Mouse (Mus musculus) ES-Bruce4 (cell line): ENCODE results near the gene Phactr4. TPM values are rescaled to one million over a fixed set of nuclear protein-coding genes. Genes with fewer than 3 reads are reported as not detected.

Experiments used
- H3K27ac ChIP-seq: 2 replicates; pipeline ENCODE4 v1.5.1; 2012; ENCODE audit warnings: low read length, inconsistent platforms; ENCODE audit not compliant: insufficient read depth
- H3K27me3 ChIP-seq: 2 replicates; pipeline ENCODE4 v1.6.1; 2012; ENCODE audit warnings: mild to moderate bottlenecking, low read length, inconsistent platforms; ENCODE audit not compliant: control insufficient read depth, poor library complexity, insufficient read depth, severe bottlenecking
- H3K36me3 ChIP-seq: 2 replicates; pipeline ENCODE4 v1.6.1; 2012; ENCODE audit warnings: inconsistent platforms, mild to moderate bottlenecking, low read length, moderate library complexity; ENCODE audit not compliant: control insufficient read depth, poor library complexity, insufficient read depth, severe bottlenecking
- H3K4me1 ChIP-seq: one replicate; pipeline ENCODE4 v1.8.1; 2011; ENCODE audit warnings: low read length; ENCODE audit not compliant: control insufficient read depth, insufficient read depth
- H3K4me3 ChIP-seq: 2 replicates; pipeline ENCODE4 v1.5.1; 2011; ENCODE audit warnings: low read depth, mild to moderate bottlenecking, low read length
- H3K9ac ChIP-seq: 2 replicates; pipeline ENCODE4 v1.6.1; 2012; ENCODE audit warnings: low read depth, mild to moderate bottlenecking, inconsistent platforms; ENCODE audit not compliant: poor library complexity, severe bottlenecking
- H3K9me3 ChIP-seq: replicated peaks from 2 replicates; pipeline ENCODE4 v1.6.1; 2012; ENCODE audit warnings: mild to moderate bottlenecking, low read length, inconsistent platforms; ENCODE audit not compliant: control insufficient read depth, poor library complexity, insufficient read depth, severe bottlenecking
- CTCF ChIP-seq: IDR thresholded peaks from one replicate; pipeline ENCODE4 v1.8.1; 2011; ENCODE audit warnings: low read depth, low read length
- EP300 ChIP-seq: IDR thresholded peaks from 2 replicates; pipeline ENCODE4 v1.6.1; 2011; ENCODE audit warnings: low read depth, low read length; ENCODE audit not compliant: insufficient read depth
- POLR2A ChIP-seq: IDR thresholded peaks from one replicate; pipeline ENCODE4 v1.8.1; 2011; ENCODE audit warnings: low read length; ENCODE audit not compliant: insufficient read depth
- polyA plus RNA-seq: library from polyadenylated mRNA; stranded (reverse); fragments of >200 nt; gene quantifications from 2 replicates; pipeline ENCODE4 v1.2.4, GENCODE M21; 2011; ENCODE audit warnings: low read depth; ENCODE audit not compliant: missing spikeins, insufficient read depth, insufficient read length

The Phactr4 gene
- polyA plus RNA-seq, 1 experiment = 31.5 TPM

GRCm38 (mm10) chr4:132460225-132460624 is 37.9 kb upstream of the Phactr4 start:
- Histone ChIP-seq H3K9ac (no peak overlapping the region), H3K27ac (0 out of 2 replicates have a peak overlapping the region, but pooled peaks have one; percentile 26), H3K4me3 (no peak overlapping the region), H3K4me1 (peaks cover 2% of the 10 kb centered on the region), H3K36me3 (peaks cover 28% of the 10 kb centered on the region), H3K27me3 (no peaks in the 10 kb centered on the region), H3K9me3 (no peaks in the 10 kb centered on the region)
- TF ChIP-seq POLR2A (no peak), EP300 (no peak), CTCF (no peak)

DNA sequence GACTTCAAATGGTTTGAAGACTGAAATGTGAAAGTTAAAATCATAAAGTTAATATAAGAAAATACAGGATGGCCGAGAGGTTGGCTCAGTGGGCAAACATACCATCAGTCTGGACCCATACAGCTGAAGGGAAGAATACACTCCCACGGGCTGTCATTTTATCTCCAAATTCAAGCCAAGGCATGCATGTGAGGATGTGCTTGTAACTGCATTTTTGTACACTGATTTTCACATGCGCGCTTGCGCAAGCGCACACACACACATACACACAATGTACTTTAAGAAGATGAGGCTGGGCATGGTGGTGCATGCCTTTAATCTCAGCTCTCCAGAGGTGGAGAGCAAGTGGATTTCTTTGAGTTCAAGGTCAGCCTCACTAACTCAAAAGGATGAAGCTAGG is 33.3 kb upstream of the Phactr4 start:
- no peak for TF ChIP-seq EP300
- TF ChIP-seq CTCF = no peak
- TF ChIP-seq POLR2A = no peak
- Histone ChIP-seq H3K27me3 (no peaks in the 10 kb centered on the region), H3K27ac (no peak overlapping the region), H3K4me1 (peaks cover under 1% of the 10 kb centered on the region), H3K9ac (no peak overlapping the region), H3K36me3 (peaks cover 21% of the 10 kb centered on the region), H3K4me3 (no peak overlapping the region), H3K9me3 (no peaks in the 10 kb centered on the region)

GRCm38 (mm10) chr4:132455146-132455545 is 32.9 kb upstream of the Phactr4 start:
- Histone ChIP-seq H3K9ac (no peak overlapping the region), H3K36me3 (peaks cover 17% of the 10 kb centered on the region), H3K4me3 (no peak overlapping the region), H3K9me3 (no peaks in the 10 kb centered on the region), H3K4me1 (no peaks in the 10 kb centered on the region), H3K27ac (no peak overlapping the region), H3K27me3 (no peaks in the 10 kb centered on the region)
- TF ChIP-seq EP300 (no peak), POLR2A (no peak), CTCF (no peak)

- H3K27ac ChIP-seq = no peak overlapping the region
- peaks cover 10% of the 10 kb centered on the region for H3K36me3 ChIP-seq
- no peaks in the 10 kb centered on the region for H3K9me3 ChIP-seq
- TF ChIP-seq EP300 (no peak), POLR2A (no peak), CTCF (peak; percentile 53)
- no peaks in the 10 kb centered on the region for H3K4me1 ChIP-seq
- no peaks in the 10 kb centered on the region for H3K27me3 ChIP-seq
- no peak overlapping the region for H3K4me3 ChIP-seq
- H3K9ac ChIP-seq = no peak overlapping the region
These were observed 31.9 kb upstream of the Phactr4 start for GRCm38 (mm10) chr4:132454216-132454615.

GRCm38 (mm10) chr4:132449778-132450177 is 27.5 kb upstream of the Phactr4 start:
- H3K27ac ChIP-seq = no peak overlapping the region
- no peak overlapping the region for H3K4me3 ChIP-seq
- H3K27me3 ChIP-seq = no peaks in the 10 kb centered on the region
- no peaks in the 10 kb centered on the region for H3K9me3 ChIP-seq
- TF ChIP-seq POLR2A (no peak), CTCF (no peak), EP300 (no peak)
- H3K36me3 ChIP-seq = no peaks in the 10 kb centered on the region
- H3K9ac ChIP-seq = no peak overlapping the region
- no peaks in the 10 kb centered on the region for H3K4me1 ChIP-seq

- Histone ChIP-seq H3K36me3 (no peaks in the 10 kb centered on the region), H3K27me3 (no peaks in the 10 kb centered on the region), H3K4me1 (no peaks in the 10 kb centered on the region), H3K4me3 (no peak overlapping the region), H3K9me3 (no peaks in the 10 kb centered on the region), H3K27ac (no peak overlapping the region), H3K9ac (no peak overlapping the region)
- TF ChIP-seq CTCF (no peak), POLR2A (no peak), EP300 (no peak)
These were observed 23.8 kb upstream of the Phactr4 start for GRCm38 (mm10) chr4:132446105-132446504.
